8 mouse cellular contexts compared by ENCODE assay signal in the genomic region with DNA sequence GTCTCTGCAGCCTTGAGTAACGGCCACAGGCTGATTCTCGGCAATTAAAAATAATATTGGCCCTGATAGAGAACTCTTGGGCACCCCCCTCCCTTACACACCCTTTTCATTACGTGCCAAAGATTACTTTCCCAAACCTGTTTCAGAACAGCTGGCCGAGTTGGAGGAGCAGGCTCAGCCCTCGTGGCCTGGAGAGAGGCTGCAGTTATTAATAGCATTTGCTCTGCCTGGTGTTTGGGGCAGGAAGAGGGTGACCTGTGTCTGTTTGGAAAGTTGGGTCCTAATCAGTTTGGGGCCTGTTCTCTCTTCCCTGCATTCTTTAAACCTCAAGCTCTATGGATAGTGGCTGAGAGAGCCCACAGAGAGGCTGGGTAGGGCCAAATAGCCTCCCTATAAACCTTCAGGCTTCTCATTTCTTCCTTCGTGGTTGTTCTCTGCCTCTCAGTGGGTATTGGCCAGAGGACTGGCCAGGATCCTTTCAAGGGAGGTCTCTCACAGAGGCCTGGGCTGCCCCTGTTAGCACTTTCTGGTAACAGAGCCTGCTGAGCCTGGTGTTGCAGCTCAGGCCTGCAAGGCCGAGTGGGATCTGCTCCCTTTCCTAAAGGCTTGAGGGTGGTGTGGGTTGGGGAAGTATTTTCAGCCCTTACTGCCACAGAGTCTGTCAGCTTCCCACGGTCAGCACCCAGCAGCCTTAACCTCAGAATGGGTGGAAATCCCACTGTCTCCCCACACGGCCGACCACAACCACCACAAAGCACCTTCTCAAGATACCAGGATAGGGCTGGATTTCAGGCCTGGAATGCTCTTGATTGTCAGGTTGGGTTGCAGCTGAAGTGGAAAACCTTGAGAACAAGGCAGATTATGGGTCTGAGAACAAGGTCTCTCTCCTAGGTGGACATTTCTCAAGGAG.
A peak's percentile ranks its signal among the peaks of the same experiment; 100 is the strongest.
DNase-seq lines count a peak whose midpoint lies in the region; ATAC-seq and TF ChIP-seq lines count a peak whose summit lies in the region.

No protein-coding gene starts in this region.

- no peak overlapping the region for H3K4me3 ChIP-seq in layer of hippocampus, adult 2 months
- H3K4me3 ChIP-seq in hindbrain, embryonic 13.5 days: no peak overlapping the region
- H3K4me3 ChIP-seq in liver, embryonic 13.5 days (replicated peaks): no peak overlapping the region
- H3K4me3 ChIP-seq in stomach, embryonic 14.5 days (ENCODE audit: low read depth, low read length): no peak overlapping the region

- H3K4me2 ChIP-seq in hindbrain, embryonic 13.5 days: no peak overlapping the region
- H3K4me2 ChIP-seq in liver, embryonic 13.5 days: no peak overlapping the region
- H3K4me2 ChIP-seq in stomach, embryonic 14.5 days (replicated peaks; ENCODE audit: low read depth, low read length): no peak overlapping the region

- 0 out of 2 replicates have a peak, but pooled peaks have one; percentile 15 for TF ChIP-seq CTCF in layer of hippocampus, adult 2 months (conservative IDR thresholded peaks at IDR 0.05)

- H3K4me1 ChIP-seq in hindbrain, embryonic 13.5 days (replicated peaks): peaks cover 24% of the 10 kb centered on the region
- peaks cover 29% of the 10 kb centered on the region for H3K4me1 ChIP-seq in liver, embryonic 13.5 days (replicated peaks)
- peaks cover 34% of the 10 kb centered on the region for H3K4me1 ChIP-seq in stomach, embryonic 14.5 days (ENCODE audit: control insufficient read depth, insufficient read depth, low read length)

- H3K9ac ChIP-seq in hindbrain, embryonic 13.5 days: no peak overlapping the region
- H3K9ac ChIP-seq in liver, embryonic 13.5 days: no peak overlapping the region
- no peak overlapping the region for H3K9ac ChIP-seq in stomach, embryonic 14.5 days (replicated peaks; ENCODE audit: low read depth, low read length)

- no peaks in the 10 kb centered on the region for H3K9me3 ChIP-seq in hindbrain, embryonic 13.5 days
- no peaks in the 10 kb centered on the region for H3K9me3 ChIP-seq in liver, embryonic 13.5 days (replicated peaks)
- no peaks in the 10 kb centered on the region for H3K9me3 ChIP-seq in stomach, embryonic 14.5 days (ENCODE audit: control insufficient read depth, low read depth, low read length)

- no peaks in the 10 kb centered on the region for H3K27me3 ChIP-seq in hindbrain, embryonic 13.5 days
- no peaks in the 10 kb centered on the region for H3K27me3 ChIP-seq in liver, embryonic 13.5 days
- no peaks in the 10 kb centered on the region for H3K27me3 ChIP-seq in stomach, embryonic 14.5 days (ENCODE audit: control insufficient read depth, insufficient read depth, low read length)

- no peaks in the 10 kb centered on the region for H3K36me3 ChIP-seq in hindbrain, embryonic 13.5 days
- H3K36me3 ChIP-seq in liver, embryonic 13.5 days: no peaks in the 10 kb centered on the region
- H3K36me3 ChIP-seq in stomach, embryonic 14.5 days (ENCODE audit: control insufficient read depth, insufficient read depth, low read length): no peaks in the 10 kb centered on the region

- no peak for ATAC-seq in hindbrain, embryonic 13.5 days (ENCODE audit: low FRiP score)
- ATAC-seq in liver, embryonic 13.5 days (ENCODE audit: low read depth): no peak
- peak; percentile 39; the same call in 1 of the 2 replicates for ATAC-seq in stomach, embryonic 14.5 days (ENCODE audit: insufficient number of reproducible peaks, insufficient read depth, low FRiP score, low read depth)

- no peak for DNase-seq in layer of hippocampus, adult 2 months (ENCODE audit: low spot score in 2 of 2)
- DNase-seq in layer of hippocampus, postnatal 14 days (ENCODE audit: low spot score in 2 of 2): no peak
- DNase-seq in gastrocnemius, adult 18-20 months (ENCODE audit: low spot score): peak; percentile 88
- DNase-seq in liver, embryonic 13.5 days: no peak
- DNase-seq in spleen, postnatal 14 days (ENCODE audit: low spot score in 2 of 2): no peak
- no peak for DNase-seq in embryo, embryonic 10.5 days (ENCODE audit: low spot score)

- peak overlapping the region; percentile 89 for H3K27ac ChIP-seq in layer of hippocampus, adult 2 months
- H3K27ac ChIP-seq in hindbrain, embryonic 13.5 days: peak overlapping the region; percentile 35
- peak overlapping the region; percentile 58; the same call in 1 of the 2 replicates for H3K27ac ChIP-seq in liver, embryonic 13.5 days
- peak overlapping the region; percentile 94 for H3K27ac ChIP-seq in stomach, embryonic 14.5 days (ENCODE audit: low read length)

- 70% methylated on average over 10 of the region's 10 CpGs for whole genome bisulfite sequencing in hindbrain, embryonic 13.5 days
- WGBS in liver, embryonic 13.5 days (ENCODE audit: insufficient replicate concordance): 47% methylated on average over 10 of the region's 10 CpGs
- WGBS in stomach, embryonic 14.5 days: 41% methylated on average over 10 of the region's 10 CpGs

Comparison
In these comparisons a context has a peak if more than half of its experiments do, and no peak if none do; other contexts are left out.
1. H3K27ac ChIP-seq: peak in every context shown above with its lines; median percentile 94 in stomach, embryonic 14.5 days; 89 in layer of hippocampus, adult 2 months; 58 in liver, embryonic 13.5 days; 35 in hindbrain, embryonic 13.5 days.